Mouse (Mus musculus) CD4-positive helper T cell, adult 2 months (primary cell): ENCODE results near the gene Kcnh3.
A peak's percentile ranks its signal among the peaks of the same experiment; 100 is the strongest.
"Not testable (repeated sequence)": the region's sequence is repeated elsewhere in the genome, so short reads cannot be mapped to it uniquely, and the experiment has no call there.

Experiments used
- DNase-seq: peaks from one replicate; pipeline ENCODE4 v3.0.0-alpha.2; 2012; ENCODE audit warnings: low read depth, missing footprints, low spot score

The Kcnh3 gene

GRCm38 (mm10) chr15:99240129-99240528, 15.5 kb downstream of the Kcnh3 start:
- no peak for DNase-seq

GRCm38 (mm10) chr15:99241249-99241648, 16.6 kb downstream of the Kcnh3 start:
- DNase-seq, result no peak

GRCm38 (mm10) chr15:99242045-99242444, 17.4 kb downstream of the Kcnh3 start:
- no peak for DNase-seq

GRCm38 (mm10) chr15:99246736-99247135, 22.1 kb downstream of the Kcnh3 start:
- DNase-seq, result not testable (repeated sequence)

- no peak for DNase-seq
These were observed 24.3 kb downstream of the Kcnh3 start for GRCm38 (mm10) chr15:99248972-99249371.

GRCm38 (mm10) chr15:99249938-99250337, 25.3 kb downstream of the Kcnh3 start:
- DNase-seq, result no peak

GRCm38 (mm10) chr15:99251111-99251510, 26.4 kb downstream of the Kcnh3 start:
- not testable (repeated sequence) for DNase-seq

GRCm38 (mm10) chr15:99251626-99252380, 27.1 kb downstream of the Kcnh3 start, which contains the start of gene Mcrs1:
Gene Mcrs1, minus strand, starts transcription at chr15:99251961.
- peak; percentile 99 for DNase-seq

GRCm38 (mm10) chr15:99252381-99253174, 27.9 kb downstream of the Kcnh3 start:
- DNase-seq, result peak; percentile 32

GRCm38 (mm10) chr15:99253175-99253479, 28.5 kb downstream of the Kcnh3 start:
- not testable (repeated sequence) for DNase-seq

GRCm38 (mm10) chr15:99253772-99254171, 29.1 kb downstream of the Kcnh3 start:
- DNase-seq, result no peak

GRCm38 (mm10) chr15:99254477-99255005, 29.9 kb downstream of the Kcnh3 start:
- no peak for DNase-seq

GRCm38 (mm10) chr15:99255241-99255749, 30.6 kb downstream of the Kcnh3 start:
- no peak for DNase-seq

GRCm38 (mm10) chr15:99259167-99259729, 34.6 kb downstream of the Kcnh3 start:
- DNase-seq, result no peak

- DNase-seq, result peak; percentile 64
These were observed 35.1 kb downstream of the Kcnh3 start for GRCm38 (mm10) chr15:99259730-99260252.

GRCm38 (mm10) chr15:99262702-99263101, 38.0 kb downstream of the Kcnh3 start:
- DNase-seq, result no peak

- DNase-seq, result no peak
These were observed 39.7 kb downstream of the Kcnh3 start for GRCm38 (mm10) chr15:99264363-99264762.

GRCm38 (mm10) chr15:99265679-99266078, 41.0 kb downstream of the Kcnh3 start:
- peak; percentile 79 for DNase-seq

- DNase-seq, result peak; percentile 52
These were observed 51.4 kb downstream of the Kcnh3 start for GRCm38 (mm10) chr15:99276095-99276494.

- no peak for DNase-seq
These were observed 53.6 kb downstream of the Kcnh3 start for GRCm38 (mm10) chr15:99278271-99278670.

GRCm38 (mm10) chr15:99283456-99283855, 58.8 kb downstream of the Kcnh3 start:
- DNase-seq, result peak; percentile 34
